Mouse (Mus musculus) olfactory bulb, adult 2 months (tissue): ENCODE data around the gene Pum3.

Experiments
- CTCF ChIP-seq: fragments of 200-500 bp; IDR thresholded peaks from 2 replicates; pipeline ENCODE4 v1.5.1; 2012; ENCODE audit warnings: low read depth, mild to moderate bottlenecking, low read length, moderate library complexity; ENCODE audit not compliant: insufficient read depth
- POLR2A ChIP-seq: fragments of 200-500 bp; IDR thresholded peaks from 2 replicates; pipeline ENCODE4 v1.6.1; 2012; ENCODE audit warnings: mild to moderate bottlenecking, low read depth, low read length, moderate library complexity; ENCODE audit not compliant: insufficient read depth

- TF ChIP-seq CTCF (no peak), POLR2A (no peak)
These were observed 33.7 kb downstream of the Pum3 start for GRCm38 (mm10) chr19:27395936-27396335.
